Mouse (Mus musculus) CH12.LX (cell line): ENCODE data around the gene 2010300C02Rik.

Experiments
- CHD2 ChIP-seq: IDR thresholded peaks from 2 replicates; pipeline ENCODE4 v1.6.1; 2011; ENCODE audit warnings: low read length, improper control_type of control experiment
- CTCF ChIP-seq, 2 experiments: IDR thresholded peaks in 1 of 2; conservative IDR thresholded peaks in 1 of 2; 2 replicates each; pipeline ENCODE4 v1.5.1; 2011 to 2012; ENCODE audit warnings: low read depth in 2 of 2, low read length in 2 of 2, improper control_type of control experiment in 1 of 2, inconsistent platforms in 1 of 2, mild to moderate bottlenecking in 1 of 2, moderate library complexity in 1 of 2
- EP300 ChIP-seq: IDR thresholded peaks from 2 replicates; pipeline ENCODE4 v1.6.1; 2011; ENCODE audit warnings: low read length, improper control_type of control experiment
- MAFK ChIP-seq: IDR thresholded peaks from 2 replicates; pipeline ENCODE4 v1.6.1; 2011; ENCODE audit warnings: low read length, improper control_type of control experiment; ENCODE audit not compliant: insufficient replicate concordance
- MAX ChIP-seq: IDR thresholded peaks from 2 replicates; pipeline ENCODE4 v1.6.1; 2011; ENCODE audit warnings: low read length, improper control_type of control experiment
- MAZ ChIP-seq: IDR thresholded peaks from 2 replicates; pipeline ENCODE4 v1.6.1; 2012; ENCODE audit warnings: low read depth, mild to moderate bottlenecking, inconsistent platforms, low read length, improper control_type of control experiment, moderate library complexity
- MEF2A ChIP-seq: IDR thresholded peaks from 2 replicates; pipeline ENCODE4 v1.6.1; 2014; ENCODE audit warnings: low read depth, mild to moderate bottlenecking, inconsistent platforms, low read length, improper control_type of control experiment, borderline replicate concordance
- POLR2A ChIP-seq: IDR thresholded peaks from 2 replicates; pipeline ENCODE4 v1.6.1; 2011; ENCODE audit warnings: low read depth, mild to moderate bottlenecking, improper control_type of control experiment, low read length
- ZC3H11A ChIP-seq: IDR thresholded peaks from 2 replicates; pipeline ENCODE4 v1.6.1; 2012; ENCODE audit warnings: low read depth, mild to moderate bottlenecking, inconsistent platforms, low read length, improper control_type of control experiment

DNA sequence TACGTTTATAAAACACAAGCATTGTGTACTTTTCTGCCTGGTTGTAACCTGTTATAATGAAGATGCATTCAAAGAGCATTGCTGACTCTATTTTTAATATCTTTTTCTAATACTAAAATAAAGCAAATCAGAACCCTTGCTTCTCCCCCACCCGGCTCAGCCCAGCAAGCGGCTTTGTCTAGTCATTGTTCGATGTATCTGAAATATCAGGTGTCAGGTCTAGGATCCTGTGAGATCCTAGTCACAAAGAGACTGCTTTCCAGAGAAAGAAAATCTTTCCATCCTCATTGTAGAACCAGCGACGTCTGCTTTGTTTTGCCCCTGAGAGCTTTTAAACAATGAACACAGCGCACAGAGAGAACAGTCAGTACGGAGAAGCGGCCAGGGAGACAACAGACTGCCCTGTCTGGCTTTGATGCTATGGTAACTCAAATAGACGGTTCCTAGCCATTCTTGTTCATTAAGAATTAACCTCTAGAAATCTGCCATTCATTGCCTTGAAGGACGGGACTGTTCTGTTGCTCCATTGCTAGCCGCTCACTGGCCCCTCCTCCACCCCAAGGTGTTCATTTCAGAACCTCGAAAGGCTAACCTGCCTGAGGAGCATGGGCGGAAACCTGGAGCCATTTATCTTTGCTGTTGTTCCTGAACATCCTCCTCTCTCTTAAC is 22.9 kb upstream of the 2010300C02Rik start:
- TF ChIP-seq POLR2A: no peak
- no peak for TF ChIP-seq CTCF (conservative IDR thresholded peaks at IDR 0.05 in 1 of 2, IDR thresholded peaks at IDR 0.05 in 1 of 2; ENCODE audit: low read depth in 2 of 2, low read length in 2 of 2)
- no peak for TF ChIP-seq MEF2A
- TF ChIP-seq MAFK: no peak
- TF ChIP-seq MAX: no peak
- TF ChIP-seq EP300: no peak
- TF ChIP-seq MAZ: no peak
- no peak for TF ChIP-seq ZC3H11A
- TF ChIP-seq CHD2: no peak
